Mouse (Mus musculus): ENCODE measurements at regions not wholly inside any gene's neighbourhood (a gene's known extent, or its start where the extent isn't known, plus 50 kb on each side); places are given as distances from the start of the nearest gene placed in this dataset.

DNA sequence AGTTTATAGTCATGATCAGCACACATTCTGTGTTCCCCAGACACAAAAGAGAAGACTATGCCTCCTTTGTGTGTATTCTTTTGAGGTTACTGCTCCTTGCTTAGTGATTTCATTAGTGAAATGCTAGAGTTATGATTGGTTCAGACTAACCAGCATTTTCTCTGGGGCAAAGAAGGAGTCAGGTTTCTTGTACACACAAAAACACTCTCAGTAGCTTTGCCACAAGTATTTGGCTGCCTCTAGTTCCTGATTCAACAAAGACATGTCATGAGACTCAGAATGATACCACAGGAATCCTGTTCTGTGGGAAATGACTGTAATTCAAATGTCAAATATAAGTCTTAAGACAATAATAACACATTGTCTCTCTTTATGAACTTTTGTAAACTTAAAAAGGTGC lies 86.9 kb downstream of the Alx1 start:
- in situ Hi-C loops (cut with MboI, MseI): no loop called here

GRCm38 (mm10) chr10:102940823-102941519 lies 89.0 kb downstream of the Alx1 start:
- in situ Hi-C loops (cut with MboI, MseI): no loop called here

GRCm38 (mm10) chr10:102931445-102931844 lies 98.6 kb downstream of the Alx1 start:
- in situ Hi-C loops (cut with MboI, MseI): no loop called here

DNA sequence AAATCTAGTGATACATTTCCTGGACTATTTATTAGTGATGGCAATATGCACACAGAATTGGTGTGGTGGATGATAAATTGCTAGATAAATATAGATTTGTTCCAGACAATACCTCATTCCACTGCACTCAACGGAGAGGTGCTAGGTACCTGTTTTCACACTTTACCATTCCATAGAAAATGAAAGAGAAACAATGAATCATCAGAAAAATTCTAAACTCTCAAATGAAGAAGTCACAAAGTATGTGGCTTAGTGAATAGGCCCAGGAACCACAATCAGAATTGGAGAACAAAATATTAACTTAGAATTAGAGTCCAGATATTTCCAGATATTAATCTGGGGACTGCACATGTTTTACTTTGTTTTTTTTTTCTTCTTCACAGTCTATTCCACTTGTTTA lies 101.4 kb downstream of the Alx1 start:
- in situ Hi-C loops (cut with MboI, MseI): no loop called here

DNA sequence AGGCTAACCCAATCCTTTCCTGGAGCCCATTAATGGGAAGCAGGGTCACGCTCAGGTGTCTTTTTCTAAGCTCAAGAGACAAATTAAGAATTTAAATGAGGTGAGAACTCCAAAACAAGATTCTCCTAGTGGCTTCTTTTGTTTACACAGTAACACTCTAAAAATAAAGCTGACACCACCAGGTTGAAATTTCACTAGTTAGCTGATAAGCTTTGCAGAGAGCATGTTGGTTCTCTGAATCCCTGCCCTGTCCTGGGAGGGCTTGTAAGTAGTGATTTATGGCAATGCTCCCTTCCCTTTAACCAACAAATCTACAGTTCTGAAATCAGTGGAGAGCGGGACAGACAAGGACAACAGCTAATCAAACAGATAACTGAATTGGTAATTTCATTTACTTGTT lies 132.6 kb downstream of the Alx1 start:
- in situ Hi-C loops (cut with MboI, MseI): no loop called here

DNA sequence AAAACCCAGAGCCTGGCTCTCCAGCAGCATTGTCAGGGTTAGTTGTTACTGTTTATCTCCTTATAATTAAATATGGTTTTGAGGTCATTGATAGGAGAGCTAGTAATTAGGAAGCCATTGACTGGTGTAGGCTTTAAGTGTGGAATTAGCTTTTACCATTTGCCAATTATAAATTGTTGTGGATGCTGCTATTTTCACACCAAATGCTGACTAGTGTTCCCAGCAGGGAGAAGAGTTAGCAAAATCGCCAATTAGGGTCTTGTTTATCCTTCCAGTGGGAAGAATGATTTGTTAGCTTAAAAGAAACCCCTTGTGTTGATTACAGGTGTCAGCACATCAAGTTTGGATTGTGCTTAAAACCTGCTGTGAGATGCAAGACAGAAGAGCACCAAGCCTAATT lies 134.1 kb downstream of the Alx1 start:
- in situ Hi-C loops (cut with MboI, MseI): no loop called here

DNA sequence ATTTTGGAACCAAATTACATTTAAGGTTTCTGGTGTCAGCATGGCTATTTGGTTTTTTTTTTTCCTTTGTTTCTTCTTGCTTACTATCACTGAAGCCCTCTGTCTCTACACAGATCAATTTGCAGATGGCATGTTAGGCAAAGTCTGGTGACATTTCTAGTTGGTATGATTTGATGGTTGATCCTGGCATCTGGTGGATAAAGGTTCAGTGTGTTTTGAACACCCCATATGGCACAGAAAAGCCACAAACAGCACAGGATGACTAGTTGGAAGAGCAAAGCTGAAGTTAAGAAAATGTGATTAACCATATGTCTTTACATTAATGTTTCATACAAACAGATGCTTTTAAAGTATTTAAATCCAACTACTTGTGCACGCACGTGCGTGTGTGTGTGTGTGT lies 137.6 kb downstream of the Alx1 start:
- in situ Hi-C loops (cut with MboI, MseI): no loop called here

DNA sequence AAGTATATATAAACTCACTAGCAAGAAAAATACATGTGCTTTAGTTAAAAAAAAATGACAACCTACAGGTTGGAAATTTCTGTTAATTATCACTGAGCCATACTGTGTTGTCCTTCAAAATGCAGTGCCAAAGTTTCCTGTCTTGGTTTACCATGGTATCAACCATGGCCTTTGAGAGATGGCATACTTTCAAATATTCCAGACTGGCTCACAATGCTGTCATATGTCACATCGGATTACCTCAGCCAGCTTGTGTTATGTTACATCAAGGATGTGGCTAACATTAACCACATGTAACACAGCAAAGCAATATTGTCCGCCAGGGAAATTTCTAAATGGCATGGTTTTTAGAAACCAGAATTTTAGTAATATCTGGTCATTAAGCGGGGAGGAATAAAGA lies 140.3 kb downstream of the Alx1 start:
- in situ Hi-C loops (cut with MboI, MseI): no loop called here

- in situ Hi-C loops (cut with MboI, MseI): no loop called here
Measured at GRCm38 (mm10) chr10:102881824-102882438, 148.1 kb downstream of the Alx1 start.

- in situ Hi-C loops (cut with MboI, MseI): no loop called here
Measured at GRCm38 (mm10) chr10:102878010-102878409, 152.0 kb downstream of the Alx1 start.

GRCm38 (mm10) chr10:102876946-102877345 lies 153.1 kb downstream of the Alx1 start:
- in situ Hi-C loops (cut with MboI, MseI): no loop called here

DNA sequence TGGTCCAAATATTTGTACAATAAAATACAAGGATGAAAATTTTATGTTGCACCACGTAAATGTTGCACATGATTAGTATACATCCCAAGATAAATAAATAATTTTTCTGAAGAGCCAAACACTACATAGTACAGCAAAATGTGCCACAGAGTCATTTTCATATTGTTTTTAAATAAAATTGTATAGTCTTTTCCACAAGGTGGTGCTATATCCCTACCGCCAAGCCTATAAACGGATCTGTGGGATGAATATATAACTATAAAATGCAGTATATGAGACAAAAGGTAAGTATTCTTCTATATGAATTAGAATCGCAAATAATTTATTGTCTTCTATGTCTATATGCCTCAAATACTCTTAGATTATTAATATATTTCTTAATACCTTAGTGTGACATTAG lies 163.1 kb downstream of the Alx1 start:
- in situ Hi-C loops (cut with MboI, MseI): no loop called here

- in situ Hi-C loops (cut with MboI, MseI): loop anchor here in 1 of 2 experiments (10.0 kb wide), 1 partner anchor 652 kb away; no protein-coding TSS in a partner anchor
Measured at GRCm38 (mm10) chr10:102836567-102837224, 193.3 kb downstream of the Alx1 start.

DNA sequence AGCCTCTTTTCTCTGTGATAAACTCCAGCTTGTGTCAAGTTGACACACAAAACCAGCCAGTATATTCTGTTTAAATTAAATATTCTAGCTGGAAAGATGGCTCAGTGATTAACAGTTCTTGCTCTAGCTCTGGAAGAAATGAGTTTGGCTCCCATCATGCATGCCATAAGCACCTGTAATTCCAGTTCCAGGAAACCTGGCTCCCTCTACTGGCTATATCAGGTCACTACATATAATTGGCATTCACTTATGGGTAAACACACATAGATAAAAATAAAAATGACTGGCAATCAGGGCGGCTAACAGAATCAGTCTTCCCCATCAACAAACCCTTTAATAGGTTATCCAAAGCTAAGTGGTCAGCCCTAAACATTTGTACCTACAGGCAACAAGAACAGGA lies 194.2 kb downstream of the Alx1 start:
- in situ Hi-C loops (cut with MboI, MseI): loop anchor here in 1 of 2 experiments (10.0 kb wide), 1 partner anchor 651 kb away; no protein-coding TSS in a partner anchor

GRCm38 (mm10) chr10:102829606-102830005 lies 200.4 kb downstream of the Alx1 start:
- in situ Hi-C loops (cut with MboI, MseI): loop anchor here (5.0 to 10.0 kb wide), 2 partner anchors 377 to 645 kb away; no protein-coding TSS in a partner anchor

DNA sequence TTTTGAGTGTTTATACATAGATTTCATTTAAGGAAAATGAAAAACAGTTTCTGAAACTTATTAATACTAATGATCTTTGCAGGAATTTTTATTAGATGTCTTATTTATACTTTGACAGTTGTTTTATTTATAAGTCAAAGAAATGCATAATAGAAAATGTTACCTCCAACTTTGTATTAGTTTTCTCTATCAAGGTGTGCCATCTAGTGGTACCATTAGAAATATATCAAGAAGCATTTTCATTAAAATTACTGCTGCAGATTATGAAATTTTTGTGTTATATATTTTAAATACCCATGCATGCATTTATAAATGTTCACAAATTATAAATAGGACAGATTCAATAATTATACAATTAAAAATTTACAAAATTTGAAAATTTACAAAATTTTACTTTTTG lies 206.6 kb downstream of the Alx1 start:
- in situ Hi-C loops (cut with MboI, MseI): no loop called here

- in situ Hi-C loops (cut with MboI, MseI): no loop called here
Measured at GRCm38 (mm10) chr10:102801391-102801790, 228.6 kb downstream of the Alx1 start.

DNA sequence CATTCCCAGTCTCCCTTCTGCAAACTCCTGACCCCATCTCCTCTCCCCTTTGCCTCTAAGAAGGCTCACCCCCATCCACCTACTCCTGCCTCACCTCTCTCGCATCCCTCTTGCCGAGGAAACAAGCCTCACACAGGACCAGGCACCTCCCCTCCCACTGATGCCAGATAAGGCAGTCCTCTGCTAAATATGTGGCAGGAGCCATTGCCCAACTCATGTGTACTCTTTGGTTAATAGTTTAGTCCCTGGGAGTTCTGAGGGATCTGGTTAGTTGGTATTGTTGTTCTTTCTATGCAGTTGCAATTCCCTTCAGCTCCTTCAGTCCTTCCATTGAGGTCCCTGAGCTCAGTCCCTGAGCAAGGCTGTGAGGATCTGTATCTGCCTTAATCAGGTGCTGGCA lies 250.8 kb downstream of the Alx1 start:
- in situ Hi-C loops (cut with MboI, MseI): no loop called here

DNA sequence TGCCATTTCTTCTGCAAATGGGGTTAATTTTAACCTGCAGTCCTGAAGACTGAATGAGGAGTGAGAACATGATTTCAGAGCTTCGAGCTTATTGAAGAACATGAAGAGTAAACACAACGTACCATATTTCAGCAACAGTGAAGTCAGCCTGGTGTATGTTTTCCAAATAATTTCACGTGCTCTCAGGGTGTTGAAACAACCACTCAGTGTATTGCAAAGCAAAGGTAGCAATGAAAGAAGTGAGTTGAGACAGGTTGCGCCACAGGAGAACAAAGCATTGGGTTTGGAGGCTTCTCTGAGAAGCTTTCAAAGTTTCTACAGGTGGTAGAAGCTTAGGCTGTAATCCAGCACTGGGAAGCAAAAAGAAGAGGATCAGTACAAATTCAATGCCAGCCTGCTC lies 251.7 kb downstream of the Rassf9 start:
- in situ Hi-C loops (cut with MboI, MseI): loop anchor here in 1 of 2 experiments (10.0 kb wide), 1 partner anchor 1449 kb away; no protein-coding TSS in a partner anchor

DNA sequence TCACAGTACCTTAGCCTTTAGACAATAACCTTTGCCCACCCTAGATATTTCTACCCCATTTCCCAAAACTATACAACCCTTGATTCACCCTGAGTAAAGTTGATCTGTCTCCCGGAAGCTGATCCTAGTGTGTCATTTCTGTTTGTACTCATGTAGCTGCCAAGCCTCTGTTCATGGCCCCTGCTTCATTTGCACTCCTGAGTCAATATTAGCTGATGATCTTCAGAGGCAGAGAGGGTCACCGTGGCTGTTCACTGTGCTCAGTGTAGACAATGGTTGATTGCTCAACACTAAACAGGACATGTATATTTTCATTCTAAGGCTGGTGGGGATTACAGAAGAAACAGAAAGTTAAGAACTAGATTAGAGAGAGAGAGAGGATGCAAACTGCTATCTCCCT lies 250.4 kb downstream of the Rassf9 start:
- in situ Hi-C loops (cut with MboI, MseI): loop anchor here in 1 of 2 experiments (10.0 kb wide), 1 partner anchor 1448 kb away; no protein-coding TSS in a partner anchor

DNA sequence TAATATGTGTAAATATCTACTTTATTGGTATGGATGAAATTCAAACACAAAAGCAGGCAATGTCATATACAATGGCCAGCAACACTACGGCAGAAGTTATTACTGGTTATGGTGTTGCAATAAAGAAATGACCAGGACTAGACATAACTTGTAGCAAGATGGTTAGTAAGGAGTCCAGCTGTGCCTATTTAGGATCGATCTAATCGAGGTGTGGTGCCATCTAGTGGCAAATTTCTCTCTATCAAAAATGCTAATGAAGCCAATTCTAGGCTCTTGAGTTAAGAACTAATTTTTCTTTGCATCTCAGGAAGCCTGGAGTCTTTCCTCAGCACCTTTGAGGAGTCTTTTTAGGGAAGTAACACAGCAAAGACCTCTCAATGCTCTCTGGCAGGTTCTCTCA lies 223.2 kb downstream of the Rassf9 start:
- in situ Hi-C loops (cut with MboI, MseI): loop anchor here in 1 of 2 experiments (25.0 kb wide), 1 partner anchor 1273 kb away; no protein-coding TSS in a partner anchor

DNA sequence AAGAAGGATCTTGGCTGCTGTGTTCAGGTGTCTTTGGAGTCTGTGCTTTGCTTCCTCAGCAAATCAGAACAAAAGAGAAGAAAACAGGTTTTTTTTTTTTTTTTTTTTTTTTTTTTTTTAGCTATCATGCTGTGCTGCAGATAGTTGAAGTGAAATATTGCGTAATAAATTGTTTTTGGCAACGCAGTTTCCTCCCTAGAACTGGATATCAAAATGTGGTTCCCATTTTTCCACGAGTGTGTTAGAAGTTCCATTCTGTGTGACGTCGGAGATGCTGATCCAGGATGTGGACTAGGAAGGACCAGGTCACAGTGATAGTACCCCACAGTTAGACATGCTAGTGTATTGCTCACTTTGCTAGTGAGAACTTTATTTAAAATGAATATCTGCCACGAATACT lies 220.4 kb downstream of the Rassf9 start:
- in situ Hi-C loops (cut with MboI, MseI): loop anchor here in 1 of 2 experiments (25.0 kb wide), 1 partner anchor 1270 kb away; no protein-coding TSS in a partner anchor
